Mouse (Mus musculus) liver, embryonic 14.5 days (tissue): ENCODE data around the gene Eps8. TPM values are rescaled to one million over a fixed set of nuclear protein-coding genes. Genes with fewer than 3 reads are reported as not detected.

Source experiments
- ATAC-seq: fragments of 200-750 bp; cut with Nextera tagmentation; 2 replicates; pipeline ENCODE4 v1.8.0; 2017; ENCODE audit warnings: moderate number of reproducible peaks, mild to moderate bottlenecking, moderate library complexity; ENCODE audit not compliant: insufficient read depth
- DNase-seq, 3 experiments: peaks; one replicate each; pipeline ENCODE4 v3.0.0-alpha.2; 2012 to 2013; ENCODE audit warnings: low read depth in 3 of 3, low spot score in 3 of 3
- H3K27ac ChIP-seq: fragments of 300-500 bp; sonication (generic); 2 replicates; pipeline ENCODE4 v1.5.1; 2014; ENCODE audit warnings: moderate library complexity, mild to moderate bottlenecking, control low read depth, inconsistent platforms
- H3K27me3 ChIP-seq: fragments of 300-500 bp; sonication (generic); 2 replicates; pipeline ENCODE4 v1.6.1; 2014; ENCODE audit warnings: mild to moderate bottlenecking, low read length, moderate library complexity; ENCODE audit not compliant: control insufficient read depth, insufficient read depth
- H3K36me3 ChIP-seq: fragments of 300-500 bp; sonication (generic); replicated peaks from 2 replicates; pipeline ENCODE4 v1.6.1; 2014; ENCODE audit warnings: low read depth; ENCODE audit not compliant: control insufficient read depth, insufficient read depth
- H3K4me1 ChIP-seq, 2 experiments: fragments of 200-500 bp in 1 of 2; fragments of 300-500 bp in 1 of 2; sonication (generic) in 1 of 2; replicated peaks; 2 replicates each; pipeline ENCODE4 v1.6.1; 2012 to 2014; ENCODE audit warnings: antibody characterized with exemption in 1 of 2, inconsistent platforms in 1 of 2, low read length in 1 of 2; ENCODE audit not compliant: control insufficient read depth in 2 of 2, insufficient read depth in 2 of 2
- H3K4me2 ChIP-seq: fragments of 300-500 bp; sonication (generic); 2 replicates; pipeline ENCODE4 v1.6.1; 2014; ENCODE audit warnings: low read depth, mild to moderate bottlenecking, control low read depth, moderate library complexity
- H3K4me3 ChIP-seq, 2 experiments: fragments of 200-500 bp in 1 of 2; fragments of 300-500 bp in 1 of 2; sonication (generic) in 1 of 2; 2 replicates each; pipeline ENCODE4 v1.5.1; 2012 to 2014; ENCODE audit warnings: low read depth in 2 of 2, low read length in 2 of 2, mild to moderate bottlenecking in 2 of 2, control low read depth in 1 of 2, inconsistent platforms in 1 of 2, moderate library complexity in 1 of 2; ENCODE audit not compliant: insufficient read depth in 1 of 2
- H3K9ac ChIP-seq: fragments of 300-500 bp; sonication (generic); replicated peaks from 2 replicates; pipeline ENCODE4 v1.6.1; 2014; ENCODE audit warnings: mild to moderate bottlenecking, control low read depth, moderate library complexity
- H3K9me3 ChIP-seq: fragments of 300-500 bp; sonication (generic); 2 replicates; pipeline ENCODE4 v1.6.1; 2016; ENCODE audit warnings: low read length, mixed read lengths; ENCODE audit not compliant: control insufficient read depth
- CTCF ChIP-seq: IDR thresholded peaks from 2 replicates; pipeline ENCODE4 v1.5.1; 2016; ENCODE audit warnings: antibody characterized with exemption, low read depth, control low read depth
- EP300 ChIP-seq: IDR thresholded peaks from 2 replicates; pipeline ENCODE4 v1.6.1; 2016; ENCODE audit warnings: antibody characterized with exemption, low read depth
- WGBS: fragments of 180-500 bp; shearing (Covaris S2); extraction: QIAGEN DNeasy Blood & Tissue Kit; methylation state at CpG from one replicate; pipeline ENCODE4 v1.1.7; 2014; ENCODE audit not compliant: insufficient replicate concordance; 5-methylcytosine and 5-hydroxymethylcytosine counted together
- polyA plus RNA-seq, 2 experiments: library from polyadenylated mRNA; depleted of rRNA in 1 of 2; stranded (reverse) in 1 of 2; unstranded in 1 of 2; fragments of >200 nt; fragmentation: Nextera tagmentation in 1 of 2; extraction: Ambion mirVana in 1 of 2; gene quantifications; 2 replicates each; pipeline versions ENCODE4 v1.2.1 to v1.2.3; 2012 to 2014

The Eps8 gene
- polyA plus RNA-seq, 2 experiments: 0.42 to 1.4 TPM

GRCm38 (mm10) chr6:137638834-137639567, 15.7 kb downstream of the Eps8 start:
- Histone ChIP-seq H3K36me3 (no peaks in the 10 kb centered on the region), H3K4me3 (no peak overlapping the region), H3K9me3 (no peaks in the 10 kb centered on the region), H3K4me2 (no peak overlapping the region), H3K9ac (no peak overlapping the region), H3K4me1 (no peaks in the 10 kb centered on the region), H3K27ac (no peak overlapping the region), H3K27me3 (no peaks in the 10 kb centered on the region)
- DNase-seq (no peak), ATAC-seq (no peak)
- TF ChIP-seq CTCF (no peak), EP300 (no peak)
- WGBS: 64% methylated on average over 11 of the region's 11 CpGs

DNA sequence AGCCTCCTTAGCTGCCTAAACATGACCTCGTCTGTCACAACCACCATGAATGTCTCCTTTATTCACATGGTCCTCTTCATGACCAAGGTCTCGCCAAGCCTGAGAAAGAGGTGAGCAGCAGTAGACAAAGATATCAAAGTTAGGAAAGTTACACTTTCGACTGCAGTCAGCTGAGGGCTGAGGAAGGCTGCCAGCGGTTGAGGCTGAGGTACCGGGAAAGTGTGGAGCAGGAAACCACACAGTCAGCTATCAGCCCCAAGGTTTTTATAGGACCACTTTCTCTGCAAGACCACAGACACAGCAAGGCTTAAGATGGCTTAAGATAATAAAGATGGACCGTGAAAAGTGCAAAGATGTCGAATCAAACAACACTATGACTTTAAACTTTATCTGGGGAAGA, 17.2 kb downstream of the Eps8 start:
- DNase-seq (no peak), ATAC-seq (no peak)
- H3K27ac ChIP-seq: no peak overlapping the region
- H3K27me3 ChIP-seq: no peaks in the 10 kb centered on the region
- H3K36me3 ChIP-seq: no peaks in the 10 kb centered on the region
- no peaks in the 10 kb centered on the region for H3K9me3 ChIP-seq
- TF ChIP-seq CTCF (no peak), EP300 (no peak)
- no peak overlapping the region for H3K4me2 ChIP-seq
- H3K4me3 ChIP-seq: no peak overlapping the region
- H3K9ac ChIP-seq: no peak overlapping the region
- H3K4me1 ChIP-seq: no peaks in the 10 kb centered on the region
- 12% methylated on average over 7 of the region's 7 CpGs for WGBS

DNA sequence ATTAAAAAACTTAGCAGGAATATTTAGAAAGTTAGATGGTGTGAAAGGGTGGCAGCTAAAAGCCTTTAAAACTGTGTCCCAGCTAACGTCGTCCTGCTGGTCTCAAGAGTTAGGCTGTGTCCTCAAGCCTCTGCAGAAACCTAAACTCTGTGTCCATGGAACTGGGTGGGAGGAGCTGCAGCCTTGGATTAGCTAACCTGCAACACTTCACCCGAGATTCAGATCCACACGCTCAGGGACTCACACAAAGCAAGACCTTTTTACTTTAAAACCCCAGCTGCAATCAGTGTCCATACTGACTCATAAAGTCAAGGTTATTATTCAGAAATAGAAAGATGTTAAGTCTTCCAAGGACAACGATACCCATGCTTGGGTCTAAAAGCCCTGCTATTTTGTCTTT, 18.5 kb downstream of the Eps8 start:
- ATAC-seq (no peak), DNase-seq (no peak)
- WGBS: 56% methylated on average over 5 of the region's 5 CpGs
- Histone ChIP-seq H3K36me3 (no peaks in the 10 kb centered on the region), H3K4me3 (no peak overlapping the region), H3K9ac (no peak overlapping the region), H3K4me2 (no peak overlapping the region), H3K4me1 (no peaks in the 10 kb centered on the region), H3K27me3 (no peaks in the 10 kb centered on the region), H3K27ac (no peak overlapping the region), H3K9me3 (no peaks in the 10 kb centered on the region)
- no peak for TF ChIP-seq CTCF
- no peak for TF ChIP-seq EP300

DNA sequence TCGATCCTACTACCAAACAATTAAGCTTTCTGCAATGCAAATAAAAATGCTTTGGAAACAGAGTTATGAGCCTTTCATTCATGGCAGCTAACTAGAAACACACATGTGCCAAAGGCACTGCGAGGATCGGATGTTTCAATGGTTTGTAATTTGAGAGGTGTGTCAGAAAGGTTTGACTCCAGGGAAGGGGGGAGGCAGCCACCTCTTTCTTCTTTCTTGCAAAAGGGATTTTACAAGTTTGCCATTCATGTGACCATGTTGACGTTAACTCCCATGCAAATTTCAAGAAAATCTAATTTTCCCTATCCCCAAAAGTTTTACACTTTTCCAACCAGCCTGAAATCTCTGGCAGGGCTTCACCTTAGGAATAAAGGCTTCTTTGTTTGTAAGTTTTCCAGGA, 21.1 kb downstream of the Eps8 start:
- DNase-seq (no peak), ATAC-seq (no peak)
- Histone ChIP-seq H3K4me2 (no peak overlapping the region), H3K27me3 (no peaks in the 10 kb centered on the region), H3K27ac (no peak overlapping the region), H3K9ac (no peak overlapping the region), H3K9me3 (no peaks in the 10 kb centered on the region), H3K36me3 (no peaks in the 10 kb centered on the region), H3K4me1 (no peaks in the 10 kb centered on the region), H3K4me3 (no peak overlapping the region)
- WGBS: 57% methylated on average over 4 of the region's 4 CpGs
- TF ChIP-seq EP300: no peak
- no peak for TF ChIP-seq CTCF

DNA sequence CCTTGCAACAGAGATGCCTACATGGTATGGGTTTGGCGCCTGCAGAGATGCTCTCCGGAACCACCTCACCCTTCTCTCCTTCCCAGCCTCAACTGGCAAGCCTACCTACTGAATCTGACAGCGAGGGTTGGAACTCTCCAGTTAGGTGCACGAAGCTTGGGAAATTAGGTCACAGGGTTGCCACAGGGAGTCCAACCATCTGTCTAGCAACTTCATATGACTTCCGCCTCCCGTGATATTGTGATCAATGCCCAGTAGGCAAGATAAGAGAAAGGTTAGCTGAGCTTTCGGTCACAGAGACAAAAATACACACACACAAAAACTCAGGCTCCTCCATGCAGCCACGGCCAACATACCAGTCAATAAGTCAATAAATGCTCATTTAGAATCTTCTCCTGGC, 21.6 kb downstream of the Eps8 start:
- no peak overlapping the region for H3K4me3 ChIP-seq
- no peaks in the 10 kb centered on the region for H3K9me3 ChIP-seq
- DNase-seq (no peak), ATAC-seq (no peak)
- WGBS: 62% methylated on average over 8 of the region's 8 CpGs
- no peak overlapping the region for H3K4me2 ChIP-seq
- no peaks in the 10 kb centered on the region for H3K4me1 ChIP-seq
- H3K27me3 ChIP-seq: no peaks in the 10 kb centered on the region
- H3K36me3 ChIP-seq: no peaks in the 10 kb centered on the region
- H3K9ac ChIP-seq: no peak overlapping the region
- no peak overlapping the region for H3K27ac ChIP-seq
- TF ChIP-seq EP300: no peak
- TF ChIP-seq CTCF: no peak
